Mouse (Mus musculus): ENCODE results near the gene Armc3. TPM values are rescaled to one million over a fixed set of nuclear protein-coding genes. Genes with fewer than 3 reads are reported as not detected.

The Armc3 gene
- not detected for polyA plus RNA-seq (2015; fragmentation: Illumina TruSeq; extraction: RNeasy Lipid Tissue Mini Kit (QIAGEN cat#74804); ENCODE audit: insufficient read depth, low read depth, low replicate concordance)

GRCm38 (mm10) chr2:19198452-19199365 lies at the start of gene Armc3:
TSS of gene Armc3 (plus strand) at chr2:19199302.

Other genes starting within 250 kb of the Armc3 start
- gene Pip4k2a, start 201.2 kb upstream of the Armc3 start, polyA plus RNA-seq (2015; fragmentation: Illumina TruSeq; extraction: RNeasy Lipid Tissue Mini Kit (QIAGEN cat#74804); ENCODE audit: insufficient read depth, low read depth, low replicate concordance), result 3.9 TPM
- gene 4930426L09Rik, start 201.0 kb upstream of the Armc3 start, polyA plus RNA-seq (2015; fragmentation: Illumina TruSeq; extraction: RNeasy Lipid Tissue Mini Kit (QIAGEN cat#74804); ENCODE audit: insufficient read depth, low read depth, low replicate concordance), result not detected
- gene Msrb2, start 172.1 kb downstream of the Armc3 start, polyA plus RNA-seq (2015; fragmentation: Illumina TruSeq; extraction: RNeasy Lipid Tissue Mini Kit (QIAGEN cat#74804); ENCODE audit: insufficient read depth, low read depth, low replicate concordance), result 5.3 TPM
- 17.0 TPM for gene Ptf1a, start 246.4 kb downstream of the Armc3 start, polyA plus RNA-seq (2015; fragmentation: Illumina TruSeq; extraction: RNeasy Lipid Tissue Mini Kit (QIAGEN cat#74804); ENCODE audit: insufficient read depth, low read depth, low replicate concordance)